Mouse (Mus musculus): Measurements from ENCODE around the gene Txndc12. TPM values are rescaled to one million over a fixed set of nuclear protein-coding genes. Genes with fewer than 3 reads are reported as not detected.

Gene Txndc12
- total RNA-seq, 1 experiment from 2014 or later = 61.6 TPM

- ATAC-seq (replicated peaks; ENCODE audit: insufficient number of reproducible peaks, low FRiP score, low TSS enrichment, poor library complexity, severe bottlenecking) = no peak
Measured at GRCm38 (mm10) chr4:108905859-108906258, 71.5 kb downstream of the Txndc12 start.

- ATAC-seq (replicated peaks; ENCODE audit: insufficient number of reproducible peaks, low FRiP score, low TSS enrichment, poor library complexity, severe bottlenecking) = no peak
Measured at GRCm38 (mm10) chr4:108907475-108907874, 73.1 kb downstream of the Txndc12 start.

GRCm38 (mm10) chr4:108909872-108910425, 75.5 kb downstream of the Txndc12 start:
- ATAC-seq (replicated peaks; ENCODE audit: insufficient number of reproducible peaks, low FRiP score, low TSS enrichment, poor library complexity, severe bottlenecking) = no peak

Other genes starting within 250 kb of the Txndc12 start
- 43.3 to 74.2 TPM (median 57.5 TPM) in 3 replicates for gene Cc2d1b, start 214.7 kb upstream of the Txndc12 start, total RNA-seq (2017)
- gene 3110021N24Rik, start 115.0 kb upstream of the Txndc12 start, total RNA-seq (2017) = 2.7 to 4.1 TPM (median 2.8 TPM) in 3 replicates
- 93.3 to 121 TPM (median 117 TPM) in 3 replicates for gene Zfyve9, start 53.8 kb upstream of the Txndc12 start, total RNA-seq (2017)
- gene Btf3l4, start 987 bp upstream of the Txndc12 start, total RNA-seq (2017) = 40.7 to 71.0 TPM (median 58.7 TPM) in 3 replicates
- gene Kti12, start 13.2 kb downstream of the Txndc12 start, total RNA-seq (2017) = 9.4 to 17.5 TPM (median 14.5 TPM) in 3 replicates
- gene A730015C16Rik, start 14.0 kb downstream of the Txndc12 start, total RNA-seq (2017) = 0.49 TPM in 1 of 3 replicates, not detected in the others
- not detected in 3 replicates for gene Rab3b, start 44.5 kb downstream of the Txndc12 start, total RNA-seq (2017)
- 111 to 143 TPM (median 130 TPM) in 3 replicates for gene Nrd1, start 166.1 kb downstream of the Txndc12 start, total RNA-seq (2017)